ENCODE assay signal across 8 mouse cellular contexts in genomic region chr12:110498283-110499224, GRCm38 (mm10). TPM values are rescaled to one million over a fixed set of nuclear protein-coding genes. Genes with fewer than 3 reads are reported as not detected.
A peak's percentile ranks its signal among the peaks of the same experiment; 100 is the strongest.
DNase-seq lines count a peak whose midpoint lies in the region; ATAC-seq and TF ChIP-seq lines count a peak whose summit lies in the region.

No protein-coding gene starts in this region.

- H3K9me3 ChIP-seq in hindbrain, embryonic 15.5 days, result no peaks in the 10 kb centered on the region
- H3K9me3 ChIP-seq in hindbrain, embryonic 12.5 days (replicated peaks), result no peaks in the 10 kb centered on the region
- no peaks in the 10 kb centered on the region for H3K9me3 ChIP-seq in MEL (replicated peaks; ENCODE audit: insufficient read depth, low read length)
- H3K9me3 ChIP-seq in embryonic facial prominence, embryonic 10.5 days, result no peaks in the 10 kb centered on the region
- no peaks in the 10 kb centered on the region for H3K9me3 ChIP-seq in liver, embryonic 13.5 days (replicated peaks)

- peak in 1 of 2 experiments; percentile 14; a peak in 1 of 4 replicates for TF ChIP-seq POLR2A in MEL (IDR thresholded peaks at IDR 0.05; ENCODE audit: control insufficient read depth in 1 of 2, insufficient read depth in 1 of 2, low read depth in 1 of 2, low read length in 2 of 2, poor library complexity in 1 of 2)

- 77% methylated on average over 22 of the region's 22 CpGs for WGBS in hindbrain, embryonic 15.5 days
- WGBS in hindbrain, embryonic 12.5 days, result 79% methylated on average over 22 of the region's 22 CpGs
- WGBS in embryonic facial prominence, embryonic 10.5 days, result 86% methylated on average over 22 of the region's 22 CpGs
- 54% methylated on average over 22 of the region's 22 CpGs for WGBS in liver, embryonic 13.5 days (ENCODE audit: insufficient replicate concordance)

- peaks cover 31% of the 10 kb centered on the region for H3K4me1 ChIP-seq in hindbrain, embryonic 15.5 days (replicated peaks)
- peaks cover 22% of the 10 kb centered on the region for H3K4me1 ChIP-seq in hindbrain, embryonic 12.5 days
- peaks cover 26 to 47% of the 10 kb centered on the region in 2 experiments for H3K4me1 ChIP-seq in MEL (ENCODE audit: control insufficient read depth in 1 of 2, insufficient read depth in 2 of 2, low read length in 2 of 2)
- peaks cover 42% of the 10 kb centered on the region for H3K4me1 ChIP-seq in embryonic facial prominence, embryonic 10.5 days
- H3K4me1 ChIP-seq in liver, embryonic 13.5 days (replicated peaks), result peaks cover 81% of the 10 kb centered on the region

- peak; percentile 80 for DNase-seq in MEL (ENCODE audit: low read depth, low spot score)
- no peak for DNase-seq in embryonic facial prominence, embryonic 10.5 days (ENCODE audit: low spot score)
- no peak for DNase-seq in liver, embryonic 13.5 days
- DNase-seq in urinary bladder, postnatal 36 days (ENCODE audit: low spot score in 2 of 2), result no peak
- no peak for DNase-seq in ovary, postnatal 36 days (ENCODE audit: low spot score)
- no peak for DNase-seq in testis, postnatal 10 days (ENCODE audit: low spot score)

- no peak for TF ChIP-seq EP300 in MEL (IDR thresholded peaks at IDR 0.05; ENCODE audit: low read depth in 1 of 2, low read length in 2 of 2)

- peaks cover 82% of the 10 kb centered on the region for H3K79me2 ChIP-seq in MEL (ENCODE audit: control insufficient read depth, insufficient read depth, low read length, poor library complexity)

- H3K27me3 ChIP-seq in hindbrain, embryonic 15.5 days, result no peaks in the 10 kb centered on the region
- H3K27me3 ChIP-seq in hindbrain, embryonic 12.5 days, result no peaks in the 10 kb centered on the region
- no peaks in the 10 kb centered on the region for H3K27me3 ChIP-seq in MEL (ENCODE audit: control insufficient read depth in 1 of 2, insufficient read depth in 2 of 2, low read length in 2 of 2)
- no peaks in the 10 kb centered on the region for H3K27me3 ChIP-seq in embryonic facial prominence, embryonic 10.5 days (replicated peaks; ENCODE audit: low read depth, poor library complexity, severe bottlenecking)
- H3K27me3 ChIP-seq in liver, embryonic 13.5 days, result no peaks in the 10 kb centered on the region

- H3K4me3 ChIP-seq in hindbrain, embryonic 15.5 days, result no peak overlapping the region
- no peak overlapping the region for H3K4me3 ChIP-seq in hindbrain, embryonic 12.5 days
- peak overlapping the region; percentile 51 to 63 for H3K4me3 ChIP-seq in MEL (ENCODE audit: control insufficient read depth in 1 of 2, insufficient read depth in 1 of 2, low read depth in 2 of 2, low read length in 2 of 2)
- H3K4me3 ChIP-seq in embryonic facial prominence, embryonic 10.5 days, result no peak overlapping the region
- H3K4me3 ChIP-seq in liver, embryonic 13.5 days (replicated peaks), result peak overlapping the region; percentile 59

- no peak for ATAC-seq in hindbrain, embryonic 15.5 days (ENCODE audit: low FRiP score, low read depth)
- no peak for ATAC-seq in hindbrain, embryonic 12.5 days (ENCODE audit: low FRiP score)
- ATAC-seq in liver, embryonic 13.5 days (ENCODE audit: low read depth), result peak; percentile 74

- H3K27ac ChIP-seq in hindbrain, embryonic 15.5 days (replicated peaks), result peak overlapping the region; percentile 32; the same call in 1 of the 2 replicates
- no peak overlapping the region for H3K27ac ChIP-seq in hindbrain, embryonic 12.5 days
- H3K27ac ChIP-seq in MEL (ENCODE audit: control insufficient read depth, low read depth, low read length), result peak overlapping the region; percentile 78
- peak overlapping the region; percentile 48; the same call in 1 of the 2 replicates for H3K27ac ChIP-seq in embryonic facial prominence, embryonic 10.5 days (replicated peaks)
- peak overlapping the region; percentile 76 for H3K27ac ChIP-seq in liver, embryonic 13.5 days

- no peaks in the 10 kb centered on the region for H3K36me3 ChIP-seq in hindbrain, embryonic 15.5 days
- H3K36me3 ChIP-seq in hindbrain, embryonic 12.5 days, result 0 out of 2 replicates have a peak, but pooled peaks cover 4% of the 10 kb centered on the region
- H3K36me3 ChIP-seq in MEL (ENCODE audit: control insufficient read depth in 1 of 2, insufficient read depth in 2 of 2, low read length in 2 of 2), result peaks cover 3 to 36% of the 10 kb centered on the region in 2 experiments; a peak in 2 of 4 replicates
- H3K36me3 ChIP-seq in embryonic facial prominence, embryonic 10.5 days (replicated peaks), result peaks cover 16% of the 10 kb centered on the region
- H3K36me3 ChIP-seq in liver, embryonic 13.5 days, result no peaks in the 10 kb centered on the region

- no peak for TF ChIP-seq CTCF in MEL (IDR thresholded peaks at IDR 0.05 in 2 of 3, conservative IDR thresholded peaks at IDR 0.05 in 1 of 3; ENCODE audit: control insufficient read depth in 1 of 3, insufficient read depth in 1 of 3, low read depth in 2 of 3, low read length in 3 of 3, poor library complexity in 1 of 3, severe bottlenecking in 1 of 3)

- no peak overlapping the region for H3K4me2 ChIP-seq in hindbrain, embryonic 15.5 days
- no peak overlapping the region for H3K4me2 ChIP-seq in hindbrain, embryonic 12.5 days (replicated peaks)
- peak overlapping the region; percentile 74 for H3K4me2 ChIP-seq in liver, embryonic 13.5 days

- H3K9ac ChIP-seq in hindbrain, embryonic 15.5 days, result no peak overlapping the region
- H3K9ac ChIP-seq in hindbrain, embryonic 12.5 days, result no peak overlapping the region
- H3K9ac ChIP-seq in MEL (ENCODE audit: control insufficient read depth, low read depth, low read length, poor library complexity, severe bottlenecking), result peak overlapping the region; percentile 63
- peak overlapping the region; percentile 62 for H3K9ac ChIP-seq in liver, embryonic 13.5 days

- TF ChIP-seq RAD21 in MEL (IDR thresholded peaks at IDR 0.05; ENCODE audit: low read depth, low read length), result no peak

TF ChIP-seq in MEL, 35 proteins besides CTCF, POLR2A, EP300 and RAD21:
- TF ChIP-seq MXI1 (IDR thresholded peaks at IDR 0.05; ENCODE audit: low read depth, low read length) (peak; percentile 97), KAT2A (conservative IDR thresholded peaks at IDR 0.05; ENCODE audit: low read depth, low read length) (no peak), SIN3A (IDR thresholded peaks at IDR 0.05; ENCODE audit: low read length) (peak; percentile 80), MYC (IDR thresholded peaks at IDR 0.05; ENCODE audit: low read depth, low read length) (peak; percentile 57; the same call in 1 of the 2 replicates), MAX (IDR thresholded peaks at IDR 0.05; ENCODE audit: low read length) (peak; percentile 57), NELFE (IDR thresholded peaks at IDR 0.05; ENCODE audit: low read depth, low read length) (no peak), GATA1 (IDR thresholded peaks at IDR 0.05; ENCODE audit: low read depth, low read length) (no peak), ETS1 (IDR thresholded peaks at IDR 0.05; ENCODE audit: low read depth, low read length) (peak; percentile 29; the same call in 1 of the 2 replicates), CHD1 (IDR thresholded peaks at IDR 0.05; ENCODE audit: low read depth, low read length) (no peak)

RNA-seq across cellular contexts. Expression of gene Ppp2r5c, which starts 51.6 kb away (rescaled TPM):
- polyA plus RNA-seq in hindbrain, embryonic 15.5 days (2015; fragmentation: Nextera tagmentation; extraction: Ambion mirVana), result 143 and 151 TPM in 2 replicates
- polyA plus RNA-seq in hindbrain, embryonic 12.5 days (2016; fragmentation: Nextera tagmentation; extraction: Ambion mirVana), result 153 and 163 TPM in 2 replicates
- 72.0 and 78.6 TPM in 2 replicates for total RNA-seq in MEL (2012; rRNA removed)
- polyA plus RNA-seq in MEL (2012; ENCODE audit: insufficient read depth in 1 of 2, insufficient read length in 2 of 2, low read depth in 1 of 2, low replicate concordance in 2 of 2, missing spikeins in 1 of 2), result 10 to 100 TPM; 93.9 to 100.0 TPM
- 141 and 143 TPM in 2 replicates for polyA plus RNA-seq in embryonic facial prominence, embryonic 10.5 days (2016; fragmentation: Nextera tagmentation; extraction: Ambion mirVana)
- 86.2 and 97.8 TPM in 2 replicates for polyA plus RNA-seq in liver, embryonic 13.5 days (2015; fragmentation: Nextera tagmentation; extraction: Ambion mirVana)

Comparison
In these comparisons a context has a peak if more than half of its experiments do, and no peak if none do; other contexts are left out.
1. H3K4me3 ChIP-seq: peak in MEL (2 of 2) and liver, embryonic 13.5 days (single experiment); none in hindbrain, embryonic 15.5 days (single experiment), hindbrain, embryonic 12.5 days (single experiment) and embryonic facial prominence, embryonic 10.5 days (single experiment).
2. H3K9ac ChIP-seq: peak in MEL (single experiment) and liver, embryonic 13.5 days (single experiment); none in hindbrain, embryonic 15.5 days (single experiment) and hindbrain, embryonic 12.5 days (single experiment).